Mouse (Mus musculus) embryonic facial prominence, embryonic 11.5 days (tissue): ENCODE data around the gene Ypel1. TPM values are rescaled to one million over a fixed set of nuclear protein-coding genes. Genes with fewer than 3 reads are reported as not detected.

Source experiments
- ATAC-seq: fragments of 200-750 bp; cut with Nextera tagmentation; replicated peaks from 2 replicates; pipeline ENCODE4 v1.8.0; 2017; ENCODE audit warnings: low read depth; ENCODE audit not compliant: insufficient number of reproducible peaks, low FRiP score, low TSS enrichment
- DNase-seq: peaks from one replicate; pipeline ENCODE4 v3.0.0-alpha.2; 2015; ENCODE audit warnings: low spot score
- H3K27ac ChIP-seq: fragments of 300-500 bp; sonication (generic); replicated peaks from 2 replicates; pipeline ENCODE4 v1.5.1; 2014; ENCODE audit warnings: mild to moderate bottlenecking, low read depth, low read length, control low read depth
- H3K27me3 ChIP-seq: fragments of 300-500 bp; sonication (generic); 2 replicates; pipeline ENCODE4 v1.6.1; 2014; ENCODE audit warnings: mild to moderate bottlenecking, low read length, moderate library complexity, mixed read lengths; ENCODE audit not compliant: control insufficient read depth, insufficient read depth
- H3K36me3 ChIP-seq: fragments of 300-500 bp; sonication (generic); replicated peaks from 2 replicates; pipeline ENCODE4 v1.6.1; 2014; ENCODE audit warnings: low read depth, mild to moderate bottlenecking, low read length, moderate library complexity, mixed read lengths; ENCODE audit not compliant: control insufficient read depth, insufficient read depth
- H3K4me1 ChIP-seq: fragments of 300-500 bp; sonication (generic); 2 replicates; pipeline ENCODE4 v1.6.1; 2014; ENCODE audit warnings: low read length, mixed read lengths; ENCODE audit not compliant: control insufficient read depth, insufficient read depth
- H3K4me2 ChIP-seq: fragments of 300-500 bp; sonication (generic); 2 replicates; pipeline ENCODE4 v1.6.1; 2014; ENCODE audit warnings: low read depth, mild to moderate bottlenecking, control low read depth, low read length, moderate library complexity
- H3K4me3 ChIP-seq: fragments of 300-500 bp; sonication (generic); 2 replicates; pipeline ENCODE4 v1.5.1; 2014; ENCODE audit warnings: low read depth, low read length, control low read depth
- H3K9ac ChIP-seq: fragments of 300-500 bp; sonication (generic); replicated peaks from 2 replicates; pipeline ENCODE4 v1.6.1; 2014; ENCODE audit warnings: mild to moderate bottlenecking, control low read depth, low read length
- H3K9me3 ChIP-seq: fragments of 300-500 bp; sonication (generic); replicated peaks from 2 replicates; pipeline ENCODE4 v1.6.1; 2016; ENCODE audit warnings: mild to moderate bottlenecking, low read length, inconsistent platforms, mixed read lengths; ENCODE audit not compliant: control insufficient read depth
- WGBS: fragments of 180-500 bp; shearing (Covaris S2); extraction: QIAGEN DNeasy Blood & Tissue Kit; methylation state at CpG from one replicate; pipeline ENCODE4 v1.1.7; 2014; 5-methylcytosine and 5-hydroxymethylcytosine counted together
- polyA plus RNA-seq: library from polyadenylated mRNA; unstranded; fragments of >200 nt; fragmentation: Nextera tagmentation; extraction: Ambion mirVana; gene quantifications from 2 replicates; pipeline ENCODE4 v1.2.1, GENCODE M21; 2014

The Ypel1 gene
- polyA plus RNA-seq, 1 experiment from 2014 or later: 97.1 TPM

DNA sequence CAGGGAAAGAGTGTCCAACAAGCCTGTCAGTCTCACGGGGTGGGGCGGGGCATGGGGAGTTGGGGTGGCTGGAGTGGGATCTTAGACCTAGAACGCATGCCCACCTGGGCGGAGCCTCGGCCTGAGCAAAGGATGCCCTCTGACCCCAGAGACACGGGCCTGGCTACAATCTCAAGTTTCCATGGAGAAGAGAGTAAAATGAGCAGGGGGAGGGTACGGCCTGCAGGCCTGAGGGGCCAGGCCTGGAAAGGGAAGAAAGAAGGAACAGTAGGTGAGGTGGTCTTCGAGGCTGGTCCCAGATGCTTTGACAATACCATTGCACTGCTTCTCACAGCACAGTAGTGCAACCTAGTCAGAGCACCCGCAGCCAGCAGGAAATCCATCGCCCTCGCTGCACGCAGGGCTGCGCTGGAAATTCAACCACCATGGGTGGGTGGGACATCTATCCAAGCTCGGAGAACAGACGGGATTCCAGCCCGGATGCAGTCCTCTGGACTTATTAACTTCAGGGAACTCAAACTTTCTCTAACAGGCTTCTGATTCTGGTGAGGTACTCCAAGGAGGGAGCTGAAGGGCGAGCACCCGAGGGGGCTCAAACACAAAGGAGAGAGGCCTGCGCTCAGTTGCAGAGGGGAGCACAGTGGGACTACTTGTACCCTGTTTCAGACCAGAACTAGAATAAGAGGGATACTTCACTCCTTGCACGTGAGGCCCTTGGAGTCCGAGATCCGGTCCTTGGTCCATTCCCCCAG is 54.8 kb downstream of the Ypel1 start:
- under 1% methylated on average over 22 of the region's 22 CpGs for WGBS
- Histone ChIP-seq H3K27ac (peak overlapping the region; percentile 66), H3K9ac (peak overlapping the region; percentile 61), H3K9me3 (no peaks in the 10 kb centered on the region), H3K36me3 (peaks cover 10% of the 10 kb centered on the region), H3K4me2 (peak overlapping the region; percentile 84), H3K4me1 (peaks cover 2% of the 10 kb centered on the region; the same call in 1 of the 2 replicates), H3K4me3 (peak overlapping the region; percentile 69), H3K27me3 (no peaks in the 10 kb centered on the region)
- DNase-seq (peak; percentile 81), ATAC-seq (peak; percentile 44)

DNA sequence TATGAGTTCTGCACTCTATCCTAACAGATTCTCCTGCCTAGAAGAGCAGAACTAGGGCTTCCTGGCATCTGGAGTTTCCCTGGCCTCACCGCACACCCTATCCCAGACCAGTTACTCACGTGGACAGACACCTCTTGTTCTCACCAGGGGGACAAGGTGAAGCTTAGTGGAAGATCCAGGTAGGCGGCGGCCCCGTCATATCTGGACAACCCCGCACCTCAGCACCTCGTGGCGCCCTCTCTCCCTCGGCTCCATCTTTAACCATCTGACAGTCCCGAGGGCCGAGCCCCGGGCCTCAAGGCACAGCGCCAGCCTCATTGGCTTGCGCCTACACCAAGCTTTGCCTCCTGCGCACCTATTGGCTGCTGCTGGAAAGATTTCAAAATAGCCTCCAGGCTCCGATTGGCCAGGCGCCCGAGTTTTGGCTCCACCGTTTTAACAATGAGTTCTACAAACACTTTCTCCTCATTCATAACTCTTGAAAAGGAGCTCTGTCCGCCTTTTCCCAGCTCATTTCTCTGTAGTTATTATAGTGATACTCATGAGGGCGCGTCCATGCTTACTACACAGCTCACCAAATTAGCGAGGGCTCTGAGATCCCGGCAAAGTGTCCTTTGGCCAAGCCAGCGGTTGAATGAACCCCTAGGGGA is 55.5 kb downstream of the Ypel1 start, which contains the start of gene 2610318N02Rik:
Gene 2610318N02Rik (minus strand): TSS at position 297 of the 650 bp plus-strand sequence.
- Histone ChIP-seq H3K27me3 (no peaks in the 10 kb centered on the region), H3K9ac (peak within 1 kb of the TSS; percentile 61), H3K27ac (peak within 1 kb of the TSS; percentile 66), H3K36me3 (peaks cover 7% of the 10 kb centered on the region), H3K4me2 (peak within 1 kb of the TSS; percentile 84), H3K4me3 (peak within 1 kb of the TSS; percentile 69), H3K9me3 (no peaks in the 10 kb centered on the region), H3K4me1 (peaks cover 2% of the 10 kb centered on the region; the same call in 1 of the 2 replicates)
- ATAC-seq (peak; percentile 94), DNase-seq (peak; percentile 95)
- under 1% methylated on average over 25 of the region's 25 CpGs for WGBS

DNA sequence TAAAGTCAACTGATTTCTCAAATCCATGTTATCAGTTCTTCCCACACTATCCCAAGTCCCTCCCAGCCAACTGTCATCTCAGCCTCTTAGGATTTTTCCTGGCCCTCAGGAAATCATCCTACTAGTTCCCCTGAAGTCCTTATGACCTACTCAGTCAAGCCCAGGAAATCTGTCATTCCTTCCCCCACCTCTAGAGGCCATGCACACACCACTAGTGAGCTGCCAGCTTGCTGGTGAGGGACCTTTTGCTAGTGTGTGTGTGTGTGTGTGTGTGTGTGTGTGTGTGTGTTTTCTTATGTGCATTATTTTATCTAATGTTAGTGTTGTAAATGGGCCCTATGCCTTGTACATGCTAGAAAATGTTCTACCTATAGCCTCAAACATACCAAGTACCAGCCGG is 57.8 kb downstream of the Ypel1 start:
- Histone ChIP-seq H3K27me3 (no peaks in the 10 kb centered on the region), H3K4me3 (no peak overlapping the region), H3K9me3 (no peaks in the 10 kb centered on the region), H3K4me2 (no peak overlapping the region), H3K9ac (no peak overlapping the region), H3K36me3 (peaks cover 2% of the 10 kb centered on the region), H3K27ac (no peak overlapping the region), H3K4me1 (peaks cover 6% of the 10 kb centered on the region; the same call in 1 of the 2 replicates)
- ATAC-seq: no peak
- 100% methylated on average over 1 of the region's 1 CpGs for WGBS
- DNase-seq: peak; percentile 43

DNA sequence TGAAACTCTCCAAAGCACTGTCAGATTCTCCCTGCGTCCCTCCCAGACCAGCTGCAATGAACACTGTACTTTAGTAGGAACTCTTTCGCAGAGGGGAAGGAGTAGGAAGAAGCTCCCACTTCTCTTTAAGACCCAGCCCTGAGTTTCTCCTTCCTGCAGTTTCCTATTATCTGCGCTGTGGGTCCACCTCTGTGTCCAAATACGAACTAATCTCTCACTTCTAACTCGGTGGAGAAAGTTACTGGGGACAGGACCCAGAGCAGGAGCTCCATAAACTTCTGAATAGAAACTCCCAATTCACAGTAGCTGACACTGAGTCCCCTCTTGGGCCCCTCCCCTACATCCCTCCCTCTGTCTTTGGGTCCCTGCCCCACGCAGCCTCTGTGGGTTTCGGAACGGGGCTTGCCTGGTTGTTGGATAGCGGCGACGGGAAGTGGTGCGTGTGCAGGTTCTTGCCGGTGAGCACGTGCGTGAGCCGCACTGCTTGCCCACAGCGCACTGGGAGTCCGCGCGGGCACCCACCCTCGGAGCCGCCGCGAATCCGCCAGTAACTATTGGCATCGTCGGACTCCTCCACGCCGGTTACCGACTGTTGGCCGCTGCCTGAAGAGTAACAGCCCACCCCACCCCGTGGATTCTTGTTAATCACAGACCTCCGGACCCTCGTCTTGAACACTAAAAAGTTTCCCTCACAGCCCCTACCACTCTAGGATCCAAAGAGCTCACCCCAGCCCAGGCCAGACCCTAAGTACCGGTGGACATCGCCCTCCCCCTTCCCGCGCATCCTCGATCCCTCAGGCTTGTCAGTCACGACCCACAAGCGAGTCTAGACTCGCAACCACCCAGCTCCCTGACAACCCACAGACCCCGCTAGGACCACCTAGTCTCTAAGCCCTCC is 61.9 kb downstream of the Ypel1 start:
- 4% methylated on average over 43 of the region's 43 CpGs for WGBS
- no peak for DNase-seq

DNA sequence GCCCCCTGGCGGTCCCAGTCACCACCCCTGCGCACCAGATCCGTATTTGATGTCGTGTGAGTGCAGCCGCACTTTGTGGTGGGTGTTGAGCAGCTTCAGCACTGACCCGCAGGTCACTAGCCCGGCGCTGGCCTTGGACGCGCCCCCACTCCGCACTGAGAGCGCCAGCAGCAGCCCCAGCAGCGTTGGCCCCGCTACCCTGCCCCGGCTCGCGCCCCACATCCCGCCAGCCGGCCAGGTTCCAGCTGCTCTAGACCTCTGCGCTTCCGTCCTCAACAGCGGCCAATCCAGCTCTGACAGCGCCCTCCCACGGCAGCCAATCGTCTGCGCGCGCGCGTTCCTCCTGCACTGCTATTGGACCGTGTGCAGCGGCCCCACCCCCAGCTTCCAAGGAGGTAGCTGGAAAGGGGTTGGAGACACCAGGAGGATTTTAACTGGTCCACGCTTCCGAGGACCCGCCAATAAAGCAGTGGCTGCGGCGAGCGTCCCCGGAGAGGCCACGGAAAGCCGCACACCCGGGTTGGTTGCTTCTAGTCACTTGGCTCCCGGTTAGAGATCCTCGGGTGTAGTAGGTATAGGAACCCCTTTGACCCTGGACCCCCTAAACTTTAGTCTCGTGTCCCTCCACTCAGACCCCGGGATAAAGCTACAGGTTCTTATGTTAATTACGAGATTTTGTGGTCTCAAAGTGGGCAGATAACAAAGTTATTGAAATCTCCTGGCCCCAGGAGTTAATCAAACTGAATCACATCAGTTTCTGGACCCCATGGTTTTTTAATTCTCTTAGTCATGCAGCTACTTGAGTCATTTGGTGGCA is 62.8 kb downstream of the Ypel1 start, which contains the start of gene Sdf2l1:
Gene Sdf2l1 (minus strand): TSS at position 295 of the 817 bp plus-strand sequence.
- no peaks in the 10 kb centered on the region for H3K9me3 ChIP-seq
- H3K9ac ChIP-seq: peak within 1 kb of the TSS; percentile 77
- peak within 1 kb of the TSS; percentile 42; the same call in 1 of the 2 replicates for H3K27ac ChIP-seq
- under 1% methylated on average over 46 of the region's 47 CpGs for WGBS
- peak; percentile 99 for DNase-seq
- peaks cover 3% of the 10 kb centered on the region; the same call in 1 of the 2 replicates for H3K4me1 ChIP-seq
- peak within 1 kb of the TSS; percentile 79 for H3K4me2 ChIP-seq
- H3K27me3 ChIP-seq: no peaks in the 10 kb centered on the region
- H3K36me3 ChIP-seq: no peaks in the 10 kb centered on the region
- peak within 1 kb of the TSS; percentile 72 for H3K4me3 ChIP-seq
- ATAC-seq: peak; percentile 99

More for the DNA sequence above, 61.9 kb downstream of the Ypel1 start:
- H3K9ac ChIP-seq: peak overlapping the region; percentile 77
- peak overlapping the region; percentile 72 for H3K4me3 ChIP-seq
- H3K4me1 ChIP-seq: peaks cover 3% of the 10 kb centered on the region; the same call in 1 of the 2 replicates
- ATAC-seq: peak; percentile 87
- H3K36me3 ChIP-seq: no peaks in the 10 kb centered on the region
- H3K27me3 ChIP-seq: no peaks in the 10 kb centered on the region
- no peaks in the 10 kb centered on the region for H3K9me3 ChIP-seq
- H3K4me2 ChIP-seq: peak overlapping the region; percentile 79
- H3K27ac ChIP-seq: peak overlapping the region; percentile 42; the same call in 1 of the 2 replicates

DNA sequence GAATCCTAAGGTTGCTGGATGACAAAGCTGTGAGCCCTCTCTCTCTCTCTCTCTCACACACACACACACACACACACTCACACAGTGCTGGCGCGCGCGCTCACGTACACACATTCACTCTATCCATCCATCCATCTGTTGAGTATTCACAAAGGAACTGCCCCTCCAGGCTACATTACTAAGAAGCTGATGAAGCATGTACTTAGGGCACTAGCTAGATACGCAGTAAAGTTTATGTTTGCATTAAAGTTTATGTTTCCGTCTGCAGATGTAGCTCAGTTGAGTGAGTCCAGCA is 63.4 kb downstream of the Ypel1 start:
- ATAC-seq: no peak
- Histone ChIP-seq H3K4me3 (peak overlapping the region; percentile 72), H3K9me3 (no peaks in the 10 kb centered on the region), H3K27me3 (no peaks in the 10 kb centered on the region), H3K4me2 (peak overlapping the region; percentile 79), H3K9ac (peak overlapping the region; percentile 77), H3K4me1 (peaks cover 3% of the 10 kb centered on the region; the same call in 1 of the 2 replicates), H3K36me3 (no peaks in the 10 kb centered on the region), H3K27ac (no peak overlapping the region; the same call in 1 of the 2 replicates)
- WGBS: 46% methylated on average over 7 of the region's 7 CpGs
- peak; percentile 25 for DNase-seq
